Mouse (Mus musculus) lung, postnatal 4 days (tissue): ENCODE data around the gene Runx3.

Experiments
- DNase-seq, 2 experiments: peaks; one replicate each; pipeline ENCODE4 v3.0.0; 2021

Gene Runx3

GRCm38 (mm10) chr4:135226008-135226667 is 105.7 kb downstream of the Runx3 start:
- no peak for DNase-seq
